Mouse (Mus musculus) brain, embryonic 14.5 days (tissue): ENCODE measurements around the gene Chchd6. TPM values are rescaled to one million over a fixed set of nuclear protein-coding genes. Genes with fewer than 3 reads are reported as not detected.

ENCODE experiments used
- DNase-seq: peaks from one replicate; pipeline ENCODE4 v3.0.0-alpha.2; 2011; ENCODE audit warnings: low read depth
- CTCF ChIP-seq: fragments of 200-500 bp; IDR thresholded peaks from 2 replicates; pipeline ENCODE4 v1.5.1; 2012; ENCODE audit warnings: inconsistent platforms, mild to moderate bottlenecking, moderate library complexity, borderline replicate concordance; ENCODE audit not compliant: insufficient read depth, insufficient read length; ENCODE audit errors: extremely low read depth
- POLR2A ChIP-seq: fragments of 200-500 bp; IDR thresholded peaks from 2 replicates; pipeline ENCODE4 v1.6.1; 2012; ENCODE audit warnings: mild to moderate bottlenecking, inconsistent platforms, borderline replicate concordance; ENCODE audit not compliant: poor library complexity, insufficient read depth, insufficient read length, severe bottlenecking; ENCODE audit errors: extremely low read depth
- polyA plus RNA-seq: library from polyadenylated mRNA; depleted of rRNA; stranded (reverse); fragments of >200 nt; gene quantifications from 2 replicates; pipeline ENCODE4 v1.2.3, GENCODE M21; 2012

Gene Chchd6
- polyA plus RNA-seq, 1 experiment, result 142 TPM

DNA sequence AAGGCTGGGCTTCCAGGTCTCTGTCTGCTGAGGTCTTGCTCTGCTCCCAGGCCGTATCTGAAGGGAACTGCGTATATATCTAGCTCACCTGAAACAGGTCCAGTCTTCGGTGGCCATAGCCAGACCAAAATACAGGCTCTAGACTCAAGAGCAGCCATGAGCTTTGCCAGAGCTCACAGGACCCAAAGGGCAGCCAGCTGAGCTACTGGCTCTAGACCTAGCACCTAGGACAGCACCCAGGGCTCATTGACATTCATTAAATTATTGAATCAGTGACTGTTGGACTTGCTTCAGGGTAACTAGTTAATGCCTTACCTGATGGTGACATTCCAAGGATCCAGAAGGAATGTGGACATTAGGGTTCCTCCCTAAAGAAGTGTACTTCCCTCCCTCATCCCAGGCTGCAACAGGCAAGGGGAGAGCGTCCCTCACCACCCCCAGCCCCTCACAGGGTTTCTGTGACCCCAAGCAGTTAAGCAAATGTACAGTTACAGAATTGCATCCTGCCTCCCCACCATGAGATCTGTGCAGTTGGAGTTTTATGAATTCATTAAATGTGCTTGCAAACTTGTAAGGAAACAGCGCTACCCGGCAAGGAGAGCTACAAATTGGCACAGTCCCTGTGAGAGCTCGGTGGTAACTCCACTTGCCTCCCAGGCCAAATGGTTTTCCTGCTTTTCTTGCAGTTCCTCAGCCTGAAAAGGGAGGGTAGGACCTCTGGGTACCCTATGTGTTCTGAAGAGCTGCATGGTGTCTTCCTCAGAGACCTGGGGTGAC, 19.3 kb upstream of the Chchd6 start:
- no peak for TF ChIP-seq CTCF
- no peak for TF ChIP-seq POLR2A
- DNase-seq, result peak; percentile 56

DNA sequence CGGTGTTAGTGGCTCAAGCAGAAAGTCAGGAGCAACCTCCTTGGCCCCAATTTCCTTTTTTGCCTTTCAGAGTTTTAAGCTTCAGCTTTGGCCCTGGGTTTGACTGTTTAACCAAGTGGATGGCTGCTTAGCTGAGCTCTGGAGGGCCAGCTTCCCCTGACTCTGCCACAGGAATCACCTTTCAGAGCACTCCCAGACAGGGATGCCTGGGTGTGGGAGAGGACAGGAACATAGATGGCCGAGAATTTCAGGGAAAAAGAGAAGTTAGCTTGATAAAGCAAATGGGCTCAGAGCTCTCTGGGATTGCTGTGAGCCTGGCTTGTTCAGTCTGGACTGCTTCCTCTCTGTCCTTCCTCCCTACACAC, 18.6 kb upstream of the Chchd6 start:
- no peak for DNase-seq
- no peak for TF ChIP-seq CTCF
- TF ChIP-seq POLR2A, result no peak

DNA sequence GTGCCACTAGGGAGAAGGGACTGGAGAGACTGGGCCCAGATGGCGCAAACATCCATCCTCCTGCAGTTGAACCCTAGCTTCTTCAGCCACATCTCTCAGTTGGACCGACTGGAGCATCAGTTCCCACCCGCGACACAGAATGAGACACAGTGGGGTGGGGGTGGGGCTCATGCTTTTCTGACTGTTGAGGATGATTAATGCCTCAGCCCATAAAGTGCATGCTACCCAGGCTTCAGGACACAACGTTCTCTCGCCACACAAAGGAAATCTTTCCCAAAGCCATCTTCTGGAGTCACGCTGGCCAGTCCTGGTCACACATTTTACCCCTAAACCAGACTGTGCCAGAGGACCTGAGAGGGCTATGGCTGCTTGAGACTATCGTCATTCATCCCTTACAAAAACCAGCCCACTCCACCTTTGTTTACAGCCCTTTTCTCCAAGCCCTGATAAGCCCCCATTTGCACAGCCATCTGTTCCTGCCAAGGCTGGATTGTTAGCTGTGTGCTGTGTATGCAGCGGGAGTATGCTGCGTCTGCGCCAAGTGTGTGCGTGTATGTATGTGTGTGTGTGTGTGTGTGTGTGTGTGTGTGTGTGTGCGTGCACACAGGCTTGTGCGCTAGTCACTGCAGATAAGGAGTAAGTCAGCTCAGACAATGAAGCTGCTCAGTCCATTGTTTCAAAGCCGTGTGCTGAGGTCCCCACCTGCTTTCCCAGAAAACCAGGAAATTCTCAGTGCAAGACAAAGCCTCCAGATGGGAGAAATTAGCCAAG, 18.1 kb upstream of the Chchd6 start:
- TF ChIP-seq POLR2A (no peak), CTCF (no peak)
- peak; percentile 97 for DNase-seq

DNA sequence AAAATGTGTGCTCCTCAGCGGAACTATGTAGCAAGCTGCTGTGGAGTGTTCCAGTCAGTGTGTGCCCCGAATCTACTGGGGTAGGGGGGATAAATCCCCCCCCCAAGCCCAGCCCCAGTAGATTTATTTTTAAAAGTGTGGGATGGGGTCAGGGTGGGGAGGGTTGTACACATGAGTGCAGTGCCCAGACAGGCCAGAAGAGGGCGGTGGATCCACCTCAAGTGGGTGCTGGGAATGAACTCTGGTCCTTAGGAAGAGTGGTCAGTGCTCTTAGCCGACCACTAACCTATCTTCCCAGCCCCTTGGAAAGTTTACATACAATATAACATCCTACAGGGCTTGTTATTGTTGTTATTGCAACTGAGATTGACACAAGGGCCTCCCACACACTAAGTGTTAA, 12.5 kb upstream of the Chchd6 start:
- TF ChIP-seq CTCF, result peak; percentile 43
- TF ChIP-seq POLR2A, result no peak
- DNase-seq, result no peak

- DNase-seq, result no peak
- TF ChIP-seq CTCF (no peak), POLR2A (no peak)
Observed at GRCm38 (mm10) chr6:89606096-89606495, 10.6 kb upstream of the Chchd6 start.

DNA sequence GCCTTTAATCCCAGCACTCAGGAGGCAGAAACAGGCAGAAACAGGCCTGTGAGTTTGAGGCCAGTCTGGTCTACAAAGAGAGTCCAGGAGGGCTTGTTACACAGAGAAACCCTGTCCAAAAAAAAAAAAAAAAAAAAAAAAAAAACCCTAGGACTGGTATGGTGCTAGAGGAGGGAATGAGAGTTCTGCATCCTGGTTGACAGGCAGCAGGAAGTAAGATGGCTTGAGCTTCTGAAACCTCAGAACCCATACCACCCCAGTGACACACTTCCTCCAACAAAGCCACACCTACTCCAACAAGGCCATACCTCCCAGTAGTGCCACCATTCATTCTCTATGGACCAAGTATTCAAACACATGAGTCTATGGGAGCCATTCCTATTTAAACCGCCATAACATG, 1.1 kb upstream of the Chchd6 start:
- no peak for TF ChIP-seq CTCF
- no peak for TF ChIP-seq POLR2A
- no peak for DNase-seq

- DNase-seq, result no peak
- no peak for TF ChIP-seq POLR2A
- no peak for TF ChIP-seq CTCF
Observed at GRCm38 (mm10) chr6:89595777-89596146, 310 bp upstream of the Chchd6 start.

GRCm38 (mm10) chr6:89592016-89592415, 3.4 kb downstream of the Chchd6 start:
- TF ChIP-seq CTCF (no peak), POLR2A (no peak)
- DNase-seq, result no peak

GRCm38 (mm10) chr6:89591531-89591930, 3.9 kb downstream of the Chchd6 start:
- no peak for DNase-seq

DNA sequence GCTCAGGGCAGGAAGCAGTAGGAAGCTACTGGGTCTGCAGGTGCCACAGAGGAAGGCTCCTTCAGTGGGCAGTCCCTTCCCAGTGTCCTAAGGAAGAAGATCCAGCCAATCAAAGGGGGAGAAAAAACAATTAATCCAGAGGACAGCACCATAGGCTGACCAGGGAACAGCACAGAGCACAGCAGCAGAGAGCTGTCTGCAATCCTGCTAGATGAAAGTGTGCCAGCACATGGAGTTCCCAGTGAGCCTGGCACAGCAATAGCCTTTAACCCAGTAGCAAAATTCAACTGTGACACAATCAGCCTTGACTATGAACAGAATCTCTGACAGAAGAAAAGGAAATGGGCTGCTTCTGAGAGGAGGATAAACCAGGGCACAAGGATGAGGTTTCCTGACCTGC, 9.8 kb downstream of the Chchd6 start:
- no peak for TF ChIP-seq CTCF
- no peak for TF ChIP-seq POLR2A
- DNase-seq, result peak; percentile 13

More at GRCm38 (mm10) chr6:89591531-89591930, 3.9 kb downstream of the Chchd6 start:
- TF ChIP-seq POLR2A, result no peak
- no peak for TF ChIP-seq CTCF

DNA sequence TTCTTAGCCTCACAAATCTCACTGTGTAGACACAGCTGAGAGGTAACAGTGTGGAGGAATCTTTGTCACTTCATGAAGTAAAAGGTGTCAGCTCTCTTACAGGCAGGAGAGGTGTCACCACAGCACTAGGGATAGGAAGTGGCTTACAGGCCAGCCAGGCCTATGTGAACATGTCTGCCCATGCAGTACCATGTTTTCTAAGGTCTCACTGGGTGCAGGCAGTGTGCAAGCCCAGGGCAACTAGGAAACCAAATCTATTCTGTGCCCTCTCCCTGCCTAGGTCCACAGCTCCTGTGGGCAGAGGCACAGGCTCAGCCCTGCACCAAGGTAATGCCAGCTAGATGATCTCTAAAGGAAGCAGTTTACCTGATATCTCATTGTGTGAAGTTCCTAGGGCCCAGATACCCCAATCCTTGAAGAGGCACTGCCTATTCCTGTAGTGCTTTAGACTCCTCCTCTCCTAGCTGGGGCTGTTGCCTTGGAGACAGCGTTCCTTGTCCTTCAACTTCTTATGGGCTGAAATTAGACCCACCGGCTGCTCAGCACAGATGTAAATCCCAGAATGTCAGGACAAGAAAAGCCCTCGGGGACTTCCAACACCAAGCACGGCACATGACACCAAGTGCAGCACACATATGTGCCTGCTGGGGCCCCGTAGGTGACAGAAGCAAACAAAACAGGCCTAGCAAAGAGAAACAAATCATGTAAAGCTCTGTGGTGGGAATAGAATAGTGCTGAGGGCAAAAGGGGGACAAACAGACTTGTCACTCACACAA, 10.6 kb downstream of the Chchd6 start:
- no peak for TF ChIP-seq POLR2A
- TF ChIP-seq CTCF, result no peak
- peak; percentile 85 for DNase-seq

DNA sequence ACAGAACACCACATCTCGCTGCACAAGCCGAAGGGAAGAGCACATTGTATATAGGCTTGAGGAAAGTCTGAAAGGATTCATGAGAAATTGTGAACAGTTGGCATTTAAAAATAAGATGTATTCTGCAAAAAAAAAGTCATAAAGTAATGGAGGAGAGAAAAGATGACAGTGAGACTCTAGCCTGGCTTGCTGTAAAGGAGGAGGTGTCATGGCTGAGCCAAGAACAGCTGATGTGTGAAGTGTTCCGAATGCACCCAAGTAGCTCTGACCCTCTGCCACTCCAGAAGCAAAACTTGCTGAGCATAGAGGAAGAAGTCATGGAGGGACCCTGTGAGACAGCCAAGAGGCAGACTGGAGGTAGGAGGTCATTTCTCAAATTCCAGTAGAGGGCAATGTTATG, 12.3 kb downstream of the Chchd6 start:
- DNase-seq, result no peak
- TF ChIP-seq CTCF (no peak), POLR2A (no peak)

DNA sequence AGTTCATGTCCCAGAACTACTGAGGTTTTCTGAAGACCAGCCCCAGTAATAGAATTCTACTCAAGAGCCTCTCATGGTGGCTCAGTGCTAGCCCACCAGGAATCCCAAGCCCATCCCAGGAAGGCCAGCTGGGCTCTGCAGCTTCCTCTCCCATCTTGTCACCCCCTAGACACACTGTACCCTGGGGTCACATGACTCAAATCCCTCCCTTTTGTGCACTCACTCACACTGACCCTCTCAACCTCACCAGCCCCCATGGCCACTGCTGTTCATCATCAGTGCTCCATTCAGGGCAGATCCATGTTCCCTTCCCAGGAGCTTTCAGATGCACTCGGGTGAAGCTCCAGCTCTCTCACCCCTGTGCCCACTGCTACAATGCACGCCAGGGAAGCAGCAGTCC, 20.8 kb downstream of the Chchd6 start:
- no peak for TF ChIP-seq CTCF
- no peak for TF ChIP-seq POLR2A
- DNase-seq, result no peak
